Mouse (Mus musculus) T-cell, adult 2 months (primary cell): ENCODE data around the gene Gsdma2.

Experiments used
- DNase-seq: peaks from one replicate; pipeline ENCODE4 v3.0.0; 2022; ENCODE audit warnings: low spot score

The Gsdma2 gene

GRCm38 (mm10) chr11:98701213-98701670 is 54.7 kb downstream of the Gsdma2 start, which contains the start of gene Csf3:
Gene Csf3 (plus strand): TSS chr11:98701263.
- DNase-seq = no peak

GRCm38 (mm10) chr11:98702323-98702722 is 55.8 kb downstream of the Gsdma2 start:
- DNase-seq = no peak

DNA sequence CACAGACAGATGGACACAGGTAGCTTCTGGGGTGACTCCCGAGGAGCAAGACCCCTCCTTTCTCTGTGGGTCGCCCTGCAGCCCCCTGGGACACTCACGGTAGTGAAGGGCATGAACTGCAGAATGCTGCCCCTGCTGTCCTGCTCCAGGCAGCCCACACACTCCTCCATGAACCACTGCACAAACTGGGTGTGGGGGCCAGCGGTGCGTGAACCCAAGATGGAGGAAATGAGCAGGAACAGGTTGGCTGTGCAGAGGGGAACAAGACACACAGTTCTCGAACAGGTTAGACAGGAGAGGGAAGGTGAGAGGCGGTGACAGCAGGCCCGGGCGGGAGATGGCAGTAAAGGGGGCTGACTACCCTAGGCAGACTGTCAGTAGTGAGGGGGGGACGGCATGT is 58.5 kb downstream of the Gsdma2 start:
- no peak for DNase-seq
